19 mouse cellular contexts compared by ENCODE assay signal in the genomic region with DNA sequence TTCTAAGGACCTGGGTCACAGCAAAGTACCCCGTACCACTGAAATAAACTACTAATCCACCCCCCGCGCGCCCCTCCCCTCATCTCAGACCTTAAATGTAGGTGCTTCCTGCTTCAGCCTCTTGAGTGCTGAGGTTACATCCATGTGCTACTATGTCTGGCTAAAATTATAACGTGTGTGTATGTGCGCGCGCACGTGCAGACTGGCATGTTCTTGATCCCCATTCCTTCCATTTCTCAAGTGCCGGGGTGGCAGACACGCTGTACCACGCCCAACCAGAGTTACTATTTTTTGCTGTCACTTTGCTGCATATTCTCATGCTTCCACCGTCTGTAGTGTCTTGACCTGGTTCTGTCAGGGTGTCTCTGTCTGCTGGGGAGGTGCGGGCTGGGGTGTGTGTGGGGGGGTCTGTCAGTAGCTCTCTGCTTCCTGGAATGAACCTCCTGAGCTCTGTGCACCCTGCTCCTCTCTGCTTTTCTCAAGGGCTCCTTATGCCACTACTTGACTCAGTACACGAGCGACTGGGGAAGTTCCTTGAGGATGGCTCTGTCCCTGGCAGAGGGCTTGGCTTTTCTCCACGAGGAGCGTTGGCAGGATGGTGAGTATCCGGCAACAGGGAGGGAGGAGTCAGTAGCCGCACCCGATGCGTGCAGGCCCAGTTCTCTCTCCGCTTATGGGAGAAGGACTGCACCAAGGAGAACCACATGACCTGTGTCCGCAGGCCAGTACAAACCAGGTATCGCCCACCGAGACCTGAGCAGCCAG. TPM values are rescaled to one million over a fixed set of nuclear protein-coding genes. Genes with fewer than 3 reads are reported as not detected.
DNase-seq lines count a peak whose midpoint lies in the region; ATAC-seq and TF ChIP-seq lines count a peak whose summit lies in the region.
"Had no signal": no experiment of that assay in that cellular context is flagged by ENCODE, and none has a peak within 500 bp of the region (broad histone marks: within the 10 kb centered on the region; RNA-seq: fewer than 3 reads in every experiment).

No protein-coding gene starts in this region.

- no peaks in the 10 kb centered on the region for H3K27me3 ChIP-seq in heart, embryonic 12.5 days (replicated peaks)
- H3K27me3 ChIP-seq: hindbrain, embryonic 15.5 days; neural tube, embryonic 13.5 days; Patski had no signal

- DNase-seq in heart, adult 11 months, result peak; percentile 90
- DNase-seq in ES-E14 (ENCODE audit: low read depth, low spot score), result no peak
- DNase-seq in gastrocnemius, postnatal 14 days, result peak; percentile 45
- DNase-seq in skeletal muscle tissue, adult 2 months (ENCODE audit: low read depth, low spot score), result peak; percentile 68
- no peak for DNase-seq in kidney, adult 9 months
- DNase-seq in kidney, postnatal 4 days, result no peak
- DNase-seq: forebrain, postnatal 0 days; heart, adult 2 months; heart, postnatal 14 days; spleen, adult 18-20 months had no signal

- intact Hi-C loops in gastrocnemius, postnatal 14 days (cut with DNase I; ENCODE audit: low total_unique reads), result no loop called here

- ATAC-seq in heart, embryonic 12.5 days (ENCODE audit: insufficient number of reproducible peaks, low FRiP score), result no peak
- ATAC-seq: forebrain, postnatal 0 days; Patski had no signal

- no peak overlapping the region for H3K4me2 ChIP-seq in heart, embryonic 12.5 days
- H3K4me2 ChIP-seq: hindbrain, embryonic 15.5 days; neural tube, embryonic 13.5 days had no signal

- WGBS in heart, embryonic 12.5 days, result 77% methylated on average over 26 of the region's 26 CpGs

- H3K27ac ChIP-seq in heart, embryonic 12.5 days (ENCODE audit: poor library complexity, severe bottlenecking), result no peak overlapping the region
- no peak overlapping the region for H3K27ac ChIP-seq in ES-E14 (ENCODE audit: insufficient read depth, low read depth, low read length, poor library complexity, severe bottlenecking)
- H3K27ac ChIP-seq: heart, adult 2 months; hindbrain, embryonic 15.5 days; layer of hippocampus, adult 2 months; neural tube, embryonic 13.5 days had no signal

- H3K36me3 ChIP-seq in heart, embryonic 12.5 days, result no peaks in the 10 kb centered on the region
- H3K36me3 ChIP-seq in ES-E14 (ENCODE audit: control insufficient read depth, insufficient read depth, low read length, poor library complexity, severe bottlenecking), result no peaks in the 10 kb centered on the region
- H3K36me3 ChIP-seq: hindbrain, embryonic 15.5 days; neural tube, embryonic 13.5 days had no signal

- in situ Hi-C loops in ES-E14 (cut with MboI; ENCODE audit: low sequenced_read_pairs in 2 of 2, unreplicated experiment in 2 of 2), result no loop called here

- no peaks in the 10 kb centered on the region for H3K9me3 ChIP-seq in heart, embryonic 12.5 days (replicated peaks)
- no peaks in the 10 kb centered on the region for H3K9me3 ChIP-seq in ES-E14 (ENCODE audit: control insufficient read depth, insufficient read depth, low read depth, low read length)
- H3K9me3 ChIP-seq: hindbrain, embryonic 15.5 days; neural tube, embryonic 13.5 days had no signal

- H3K4me3 ChIP-seq in heart, embryonic 12.5 days, result no peak overlapping the region
- H3K4me3 ChIP-seq in ES-E14 (ENCODE audit: insufficient read depth in 1 of 2, low read depth in 1 of 2, low read length in 2 of 2, poor library complexity in 1 of 2, severe bottlenecking in 1 of 2), result peak overlapping the region; percentile 55 to 56
- H3K4me3 ChIP-seq: heart, adult 2 months; hindbrain, embryonic 15.5 days; layer of hippocampus, adult 2 months; neural tube, embryonic 13.5 days had no signal

- no peak overlapping the region for H3K9ac ChIP-seq in heart, embryonic 12.5 days
- H3K9ac ChIP-seq in ES-E14 (ENCODE audit: insufficient read depth, low read depth, low read length, poor library complexity, severe bottlenecking), result peak overlapping the region; percentile 41; the same call in 1 of the 2 replicates
- H3K9ac ChIP-seq: forebrain, postnatal 0 days; hindbrain, embryonic 15.5 days; neural tube, embryonic 13.5 days had no signal

- peaks cover 13% of the 10 kb centered on the region for H3K4me1 ChIP-seq in heart, embryonic 12.5 days (replicated peaks)
- H3K4me1 ChIP-seq in ES-E14 (ENCODE audit: control insufficient read depth in 2 of 2, insufficient read depth in 2 of 2, low read length in 2 of 2, poor library complexity in 1 of 2), result peaks cover 0 to 14% of the 10 kb centered on the region in 2 experiments; a peak in 2 of 4 replicates
- H3K4me1 ChIP-seq: hindbrain, embryonic 15.5 days; neural tube, embryonic 13.5 days had no signal

TF ChIP-seq in ES-E14, 5 proteins besides CTCF, POLR2A, EP300 and RAD21:
- TF ChIP-seq ZC3H11A (IDR thresholded peaks at IDR 0.05; ENCODE audit: borderline replicate concordance, low read depth, low read length) (no peak), CHD2 (IDR thresholded peaks at IDR 0.05; ENCODE audit: low read depth, low read length) (no peak), ZNF384 (IDR thresholded peaks at IDR 0.05; ENCODE audit: low read depth, low read length) (no peak), HCFC1 (IDR thresholded peaks at IDR 0.05; ENCODE audit: borderline replicate concordance, insufficient read depth, low read length) (no peak), MAFK (IDR thresholded peaks at IDR 0.05; ENCODE audit: insufficient read depth, low read depth, low read length) (no peak)

RNA-seq across cellular contexts. Expression of a gene that starts 6.7 kb away (rescaled TPM):
- 0.38 and 0.71 TPM in 2 replicates for polyA plus RNA-seq in heart, embryonic 12.5 days (2016; fragmentation: Nextera tagmentation; extraction: Ambion mirVana)
- total RNA-seq in ES-E14 (2012; rRNA removed), result 5.6 and 16.5 TPM in 2 replicates
- total RNA-seq in gastrocnemius, postnatal 14 days (2021), result 1 to 10 TPM; 4.5 to 5.0 TPM
- polyA plus RNA-seq: Patski had no signal

RNA-seq across cellular contexts. Expression of a gene that starts 7.0 kb away (rescaled TPM):
- 116 and 119 TPM in 2 replicates for polyA plus RNA-seq in heart, embryonic 12.5 days (2016; fragmentation: Nextera tagmentation; extraction: Ambion mirVana)
- total RNA-seq in ES-E14 (2012; rRNA removed), result 13.2 and 26.3 TPM in 2 replicates
- 10 to 100 TPM; 12.1 to 13.6 TPM for total RNA-seq in gastrocnemius, postnatal 14 days (2021)

RNA-seq across cellular contexts. Expression of a gene that starts 18.5 kb away (rescaled TPM):
- 134 and 142 TPM in 2 replicates for polyA plus RNA-seq in heart, embryonic 12.5 days (2016; fragmentation: Nextera tagmentation; extraction: Ambion mirVana)
- total RNA-seq in ES-E14 (2012; rRNA removed), result 206 and 377 TPM in 2 replicates
- 100 to 1,000 TPM; 382 to 414 TPM for total RNA-seq in gastrocnemius, postnatal 14 days (2021)

RNA-seq across cellular contexts. Expression of a gene that starts 45.9 kb away (rescaled TPM):
- polyA plus RNA-seq in heart, embryonic 12.5 days (2016; fragmentation: Nextera tagmentation; extraction: Ambion mirVana), result 6.9 and 7.3 TPM in 2 replicates
- 93.4 and 130 TPM in 2 replicates for total RNA-seq in ES-E14 (2012; rRNA removed)
- total RNA-seq in gastrocnemius, postnatal 14 days (2021), result 10 to 100 TPM; 27.5 to 31.2 TPM

RNA-seq across cellular contexts. Expression of a gene that starts 51.7 kb away (rescaled TPM):
- not detected in 2 replicates for polyA plus RNA-seq in heart, embryonic 12.5 days (2016; fragmentation: Nextera tagmentation; extraction: Ambion mirVana)
- not detected in 2 replicates for total RNA-seq in ES-E14 (2012; rRNA removed)
- not detected for total RNA-seq in gastrocnemius, postnatal 14 days (2021)
- total RNA-seq: adrenal gland, adult 18-20 months; forebrain, postnatal 0 days; heart, adult 2 months; heart, postnatal 14 days; layer of hippocampus, adult 2 months; liver, adult 2 months; midbrain, postnatal 0 days had no signal
- polyA plus RNA-seq: heart, adult 2 months; liver, adult 2 months; urinary bladder, adult 2 months had no signal

Comparison
In these comparisons a context has a peak if more than half of its experiments do, and no peak if none do; other contexts are left out.
1. DNase-seq: peak in heart, adult 11 months (single experiment), gastrocnemius, postnatal 14 days (single experiment) and skeletal muscle tissue, adult 2 months (single experiment); none in ES-E14 (single experiment), kidney, adult 9 months (single experiment) and kidney, postnatal 4 days (0 of 2).